Mouse (Mus musculus) neutrophil, adult 59 days (primary cell): ENCODE measurements around the gene Znfx1. TPM values are rescaled to one million over a fixed set of nuclear protein-coding genes. Genes with fewer than 3 reads are reported as not detected.

Source experiments
- total RNA-seq, 2 experiments: library from RNA; stranded (reverse); gene quantifications; 1 replicate in 1 of 2; 2 replicates in 1 of 2; pipeline ENCODE4 v1.2.4; 2023

The Znfx1 gene
- 10 to 100 TPM; 68.1 to 73.0 TPM for total RNA-seq

DNA sequence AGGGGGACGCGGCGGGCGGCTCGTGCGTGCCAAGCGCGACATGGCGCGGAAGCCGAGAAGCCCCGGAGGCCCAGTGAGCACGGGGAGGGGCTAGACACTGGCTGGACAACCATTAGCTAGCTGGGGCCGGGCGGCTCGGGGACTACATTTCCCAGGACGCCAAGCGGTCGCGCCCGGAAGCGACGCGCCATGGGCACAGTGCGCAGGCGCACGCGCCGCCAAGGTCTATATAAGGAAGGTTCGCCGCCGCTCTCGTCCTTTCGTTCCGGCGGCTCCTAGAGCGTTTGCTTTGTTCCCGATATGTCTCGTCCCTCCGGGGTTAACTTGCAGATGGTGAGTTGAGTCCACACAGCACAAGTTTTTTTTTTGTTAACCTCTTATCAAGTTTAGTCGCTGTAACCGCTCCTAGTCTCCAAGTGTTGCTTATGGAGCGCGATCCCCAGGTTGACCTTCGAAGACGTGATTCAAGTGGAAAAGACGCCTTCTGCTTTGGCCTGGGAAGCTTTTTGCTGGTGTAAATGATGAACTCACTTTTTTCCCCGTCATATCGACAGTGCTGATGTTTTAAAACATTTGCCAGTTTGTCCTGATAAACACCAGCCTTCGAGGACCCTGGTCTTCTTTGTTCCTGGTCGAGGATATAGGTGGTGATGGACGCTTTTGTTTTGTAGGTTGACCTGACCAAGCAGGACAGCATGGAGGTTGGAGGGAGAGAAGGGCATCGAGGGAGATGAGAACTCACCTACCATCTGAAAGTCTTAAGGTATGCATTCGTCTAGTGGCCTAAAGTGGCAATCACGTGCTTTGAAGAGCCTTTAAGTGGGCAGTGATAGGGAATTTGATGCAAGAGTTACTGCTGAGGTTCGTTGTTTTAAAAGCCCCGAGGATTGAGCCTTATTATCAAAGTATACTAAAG lies at the start of gene Znfx1:
Gene Znfx1 (minus strand): TSS at position 51 of the 916 bp plus-strand sequence.

GRCm38 (mm10) chr2:167014702-167015381 lies 48.0 kb downstream of the Znfx1 start, which contains the start of gene Ddx27:
Gene Ddx27, plus strand, starts transcription at chr2:167015193.

DNA sequence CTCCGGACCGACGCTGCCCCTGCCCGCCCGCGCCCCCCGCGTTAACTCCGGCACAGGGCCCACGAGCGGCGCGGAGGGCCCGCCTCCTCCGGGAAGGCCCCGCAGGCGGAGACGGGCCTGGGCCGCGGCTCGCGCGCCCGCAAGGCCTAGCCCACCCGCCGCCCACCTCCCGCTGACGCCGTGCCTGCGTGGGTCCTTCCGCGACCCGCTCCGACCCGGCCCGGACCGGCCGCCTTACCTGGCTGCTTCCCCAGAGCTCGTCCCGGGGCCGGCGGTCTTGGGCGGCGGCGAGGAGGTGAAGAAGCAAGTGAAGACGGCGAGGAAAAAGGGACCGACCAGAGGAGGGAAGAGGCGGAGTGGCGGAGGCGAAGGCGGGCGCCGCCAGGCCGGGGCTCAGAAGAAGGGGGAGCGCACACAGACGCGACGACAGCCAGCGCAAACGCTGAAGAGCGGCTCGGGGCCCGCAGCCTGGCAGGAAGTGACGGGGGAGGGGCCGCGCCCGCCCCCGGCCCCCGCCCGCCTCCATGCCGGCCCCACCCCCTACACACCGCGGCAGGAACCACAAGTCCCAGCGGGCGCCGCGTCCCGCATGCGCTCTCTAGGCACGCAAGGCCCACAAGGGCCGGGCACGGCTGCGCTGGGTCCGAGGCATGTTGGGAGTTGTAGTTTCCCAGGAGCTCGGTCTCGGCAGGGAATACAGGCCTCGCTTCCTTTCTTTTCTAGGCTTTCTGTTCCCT lies 66.9 kb downstream of the Znfx1 start, which contains the start of gene Stau1:
Gene Stau1 (minus strand): TSS at position 504 of the 737 bp plus-strand sequence.

Other genes with a start within 250 kb of the Znfx1 start
- gene Cse1l, start 157.0 kb downstream of the Znfx1 start, total RNA-seq: 10 to 100 TPM; 31.5 to 36.6 TPM
- 10 to 100 TPM; 43.8 to 53.1 TPM for gene Stau1, start 66.7 kb downstream of the Znfx1 start, total RNA-seq
- 10 to 100 TPM; 27.2 to 27.4 TPM for gene Ddx27, start 47.8 kb downstream of the Znfx1 start, total RNA-seq
- under 1 TPM; 0.18 to 0.24 TPM for gene Kcnb1, start 127.1 kb upstream of the Znfx1 start, total RNA-seq
- gene Ptgis, start 177.6 kb upstream of the Znfx1 start, total RNA-seq: under 1 TPM in 1 of 2 experiments, not detected in 1; 0.22 TPM